Mouse (Mus musculus) cortical plate, adult 2 months (tissue): ENCODE results near the gene Glyctk. TPM values are rescaled to one million over a fixed set of nuclear protein-coding genes. Genes with fewer than 3 reads are reported as not detected.
A peak's percentile ranks its signal among the peaks of the same experiment; 100 is the strongest.

Source experiments
- H3K27ac ChIP-seq: fragments of 200-500 bp; 2 replicates; pipeline ENCODE4 v1.5.1; 2012; ENCODE audit warnings: low read length, control low read depth, inconsistent platforms; ENCODE audit not compliant: insufficient read depth
- H3K4me1 ChIP-seq: fragments of 200-500 bp; 2 replicates; pipeline ENCODE4 v1.6.1; 2011; ENCODE audit warnings: low read length; ENCODE audit not compliant: control insufficient read depth, insufficient read depth
- H3K4me3 ChIP-seq: fragments of 200-500 bp; 2 replicates; pipeline ENCODE4 v1.5.1; 2011; ENCODE audit warnings: mild to moderate bottlenecking, low read length, control low read depth; ENCODE audit not compliant: insufficient read depth
- CTCF ChIP-seq: fragments of 200-500 bp; IDR thresholded peaks from 2 replicates; pipeline ENCODE4 v1.5.1; 2011; ENCODE audit warnings: mild to moderate bottlenecking, control low read depth, low read length; ENCODE audit not compliant: insufficient read depth; ENCODE audit errors: extremely low read depth
- POLR2A ChIP-seq: fragments of 200-500 bp; IDR thresholded peaks from 2 replicates; pipeline ENCODE4 v1.6.1; 2011; ENCODE audit warnings: mild to moderate bottlenecking, low read length, control low read depth; ENCODE audit not compliant: insufficient read depth; ENCODE audit errors: extremely low read depth
- polyA plus RNA-seq: library from polyadenylated mRNA; depleted of rRNA; stranded (reverse); fragments of >200 nt; gene quantifications from 2 replicates; pipeline ENCODE4 v1.2.3, GENCODE M21; 2012; rRNA removed

Gene Glyctk
- polyA plus RNA-seq, 1 experiment: 3.1 TPM

DNA sequence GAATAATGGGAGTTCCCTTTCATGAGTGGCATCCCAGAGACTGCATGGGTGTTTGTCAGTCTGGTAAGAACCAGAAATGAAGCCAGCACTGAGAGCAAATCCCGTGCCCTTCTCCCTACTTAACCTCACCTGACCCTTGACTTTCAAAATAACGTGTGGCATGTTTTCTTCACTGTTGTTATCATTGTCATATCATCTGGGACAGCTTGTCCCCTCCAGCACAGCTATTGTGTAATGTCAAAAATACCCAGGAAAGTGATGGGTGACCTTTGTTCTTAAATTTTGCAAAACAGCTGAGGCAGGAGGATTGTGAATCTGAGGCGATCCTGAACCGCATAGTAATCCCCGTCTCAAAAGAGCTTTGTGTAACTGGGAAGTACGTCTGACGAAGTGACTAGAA is 27.7 kb downstream of the Glyctk start:
- H3K4me3 ChIP-seq: no peak overlapping the region
- no peak for TF ChIP-seq POLR2A
- no peak for TF ChIP-seq CTCF
- no peaks in the 10 kb centered on the region for H3K4me1 ChIP-seq
- H3K27ac ChIP-seq: no peak overlapping the region

DNA sequence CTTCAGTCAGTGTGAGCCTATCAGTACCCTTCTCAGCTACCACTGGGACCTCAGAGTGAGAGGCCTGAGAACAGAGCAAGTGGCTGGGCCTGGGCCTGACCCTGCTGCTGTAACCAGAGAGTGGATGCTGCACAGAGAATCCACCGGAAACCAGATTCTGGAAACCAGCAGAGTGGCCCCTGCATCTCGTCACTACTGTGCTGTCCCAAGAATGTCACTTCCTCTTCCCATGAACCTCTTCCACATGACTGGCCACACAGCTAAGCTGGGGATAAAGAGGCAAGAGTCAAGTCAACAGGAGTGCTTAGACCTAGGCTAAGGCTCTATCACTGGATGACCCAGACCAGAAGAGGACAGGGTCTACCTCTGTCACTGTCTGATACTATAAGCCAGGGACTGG is 28.9 kb downstream of the Glyctk start:
- Histone ChIP-seq H3K4me3 (no peak overlapping the region), H3K27ac (no peak overlapping the region), H3K4me1 (no peaks in the 10 kb centered on the region)
- TF ChIP-seq CTCF: no peak
- TF ChIP-seq POLR2A: no peak

DNA sequence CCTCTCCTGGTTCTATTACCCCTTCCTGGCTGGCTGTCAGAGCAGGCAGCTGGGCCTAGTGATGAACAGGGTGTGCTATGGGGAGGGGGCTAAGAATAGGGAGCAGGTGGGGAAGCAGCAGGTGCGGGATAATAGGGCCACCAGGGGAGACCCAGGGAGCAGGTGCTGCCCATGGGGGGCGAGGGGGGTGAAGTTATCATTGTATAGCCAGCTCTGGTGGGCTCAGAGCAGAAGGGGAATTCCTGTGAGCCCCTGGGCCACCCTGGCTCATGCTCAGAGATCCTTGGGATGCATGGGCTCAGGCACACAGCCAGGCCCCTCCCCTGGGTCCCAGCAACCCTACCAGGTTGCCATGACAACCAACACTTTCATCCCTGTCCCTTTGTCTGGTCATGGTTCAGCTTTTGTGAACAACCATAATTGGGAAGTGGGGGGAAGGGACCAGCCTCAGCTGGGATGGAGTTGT is 31.1 kb downstream of the Glyctk start:
- no peak overlapping the region for H3K4me3 ChIP-seq
- TF ChIP-seq POLR2A (no peak), CTCF (no peak)
- H3K27ac ChIP-seq: no peak overlapping the region
- no peaks in the 10 kb centered on the region for H3K4me1 ChIP-seq

DNA sequence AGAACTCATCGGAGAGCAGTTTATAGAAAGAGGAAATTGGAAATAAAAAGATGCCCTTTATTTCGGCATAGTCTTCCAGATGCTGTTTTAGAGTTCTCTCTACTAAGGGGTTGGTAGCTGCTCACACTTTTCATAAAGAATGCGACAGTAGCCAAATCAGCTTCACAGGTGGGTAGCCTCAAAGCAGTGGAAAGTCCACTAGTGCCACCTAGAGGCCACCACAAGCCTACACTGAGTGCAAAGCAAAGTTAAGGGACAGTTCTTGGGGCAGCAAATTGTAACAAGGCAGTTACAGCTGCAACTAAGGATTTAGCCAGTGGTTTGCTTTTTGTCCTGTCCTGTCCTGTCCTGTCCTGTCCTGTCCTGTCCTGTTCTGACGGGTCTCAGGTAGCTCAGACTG is 34.3 kb downstream of the Glyctk start:
- H3K27ac ChIP-seq: no peak overlapping the region
- H3K4me1 ChIP-seq: no peaks in the 10 kb centered on the region
- H3K4me3 ChIP-seq: no peak overlapping the region
- TF ChIP-seq POLR2A (no peak), CTCF (peak; percentile 84)

DNA sequence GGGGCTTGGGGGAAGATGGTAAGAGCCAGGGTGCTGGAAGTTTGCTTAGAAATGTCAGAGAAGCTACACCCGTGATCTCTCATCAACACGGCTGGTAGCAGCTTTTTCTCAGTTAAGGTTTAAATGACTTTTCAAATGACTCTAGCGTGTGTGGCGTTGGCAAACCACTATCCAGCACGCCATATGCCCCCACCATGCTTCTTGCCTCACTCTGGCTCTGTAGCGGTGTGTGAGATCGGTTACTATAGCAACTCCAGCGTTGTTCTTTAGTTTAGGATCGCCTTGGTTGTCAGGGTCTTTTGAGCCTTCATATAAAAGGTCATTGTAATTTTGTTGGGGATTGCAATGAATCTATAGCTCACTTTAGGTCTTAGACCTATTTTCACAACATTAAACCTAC is 38.9 kb downstream of the Glyctk start:
- TF ChIP-seq CTCF: no peak
- H3K4me1 ChIP-seq: no peaks in the 10 kb centered on the region

DNA sequence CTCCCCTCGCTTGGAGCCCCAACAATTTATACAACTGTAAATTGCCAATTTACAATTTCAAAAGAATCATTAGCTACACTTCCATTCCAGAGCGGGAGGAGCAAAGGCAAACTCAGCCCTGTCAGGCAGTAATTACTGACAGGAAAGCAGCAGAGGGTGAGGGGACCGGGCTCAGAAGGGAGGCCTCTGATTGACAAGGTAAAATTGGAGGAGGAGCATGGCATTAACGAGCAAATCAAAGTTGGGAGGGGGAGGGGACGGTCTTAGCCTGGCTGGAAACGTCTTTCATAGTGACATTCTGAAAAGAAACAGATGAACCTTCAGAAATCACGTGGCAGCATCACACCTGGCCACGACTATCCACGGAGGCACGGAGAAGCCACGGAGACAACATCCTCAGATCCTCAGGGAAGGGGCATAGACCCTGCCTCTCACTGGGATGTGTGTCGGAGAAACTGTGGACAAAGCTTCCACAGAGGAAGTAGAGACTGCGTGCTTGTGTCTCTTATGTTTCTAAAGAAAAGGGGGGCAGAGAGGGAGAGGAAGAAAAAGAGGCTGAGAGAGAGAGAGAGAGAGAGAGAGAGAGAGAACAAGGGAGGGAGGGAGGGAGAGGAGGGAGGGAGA is 42.0 kb downstream of the Glyctk start:
- no peak for TF ChIP-seq POLR2A
- TF ChIP-seq CTCF: no peak
- H3K4me3 ChIP-seq: no peak overlapping the region
- H3K4me1 ChIP-seq: no peaks in the 10 kb centered on the region
- no peak overlapping the region for H3K27ac ChIP-seq

More for the DNA sequence above, 38.9 kb downstream of the Glyctk start:
- Histone ChIP-seq H3K4me3 (no peak overlapping the region), H3K27ac (no peak overlapping the region)

DNA sequence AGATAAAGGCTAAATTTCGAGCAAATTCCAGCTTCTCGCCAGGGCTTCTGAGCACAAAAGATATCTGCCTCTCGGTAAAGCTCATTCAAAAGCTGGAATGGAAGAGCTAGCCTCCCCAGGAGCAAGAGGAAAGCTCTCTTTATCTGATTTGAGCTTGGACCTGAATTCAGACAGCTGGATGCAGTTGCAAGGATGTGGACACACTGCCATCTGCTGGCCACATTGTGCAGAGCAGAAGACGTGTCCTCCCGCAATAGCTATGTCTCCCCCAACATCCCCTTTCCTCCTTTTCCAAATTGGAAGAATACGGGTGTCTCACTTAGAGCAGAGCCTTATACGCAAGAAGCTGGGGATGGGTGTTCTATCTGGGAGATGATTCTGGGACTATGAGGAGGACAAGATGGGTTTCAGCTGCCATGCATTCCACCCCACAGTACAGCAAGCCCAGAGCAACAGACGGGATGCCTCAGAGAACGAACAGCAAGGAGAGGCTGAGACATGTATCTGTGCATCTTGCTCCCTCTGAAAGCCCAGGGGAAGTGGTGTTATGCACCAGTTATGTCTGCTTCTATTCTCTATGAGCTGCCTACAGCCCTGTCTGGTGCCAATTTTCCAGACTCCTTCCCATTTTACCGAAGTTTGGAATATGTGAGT is 45.0 kb downstream of the Glyctk start:
- Histone ChIP-seq H3K4me3 (no peak overlapping the region), H3K27ac (no peak overlapping the region), H3K4me1 (no peaks in the 10 kb centered on the region)
- TF ChIP-seq POLR2A (no peak), CTCF (peak; percentile 97)

DNA sequence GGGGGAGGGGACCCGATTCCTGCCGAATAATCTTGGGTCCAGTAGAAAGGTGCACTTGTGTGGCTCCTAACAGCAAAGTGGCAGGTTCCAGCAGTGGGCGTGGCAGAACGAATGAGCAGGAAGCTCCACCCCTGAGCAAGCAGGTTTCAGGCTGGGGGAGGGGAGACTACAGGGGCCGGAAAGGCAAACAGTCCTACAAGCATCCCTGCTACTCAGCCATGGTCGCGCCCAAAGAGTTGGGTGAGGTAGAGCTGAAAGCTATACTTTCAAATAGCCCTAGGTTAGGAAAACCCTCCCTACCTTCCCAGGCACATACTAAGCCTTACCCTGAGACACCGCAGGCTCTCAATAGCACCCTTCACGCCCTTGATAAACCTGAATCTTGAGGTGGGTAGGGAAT is 51.7 kb downstream of the Glyctk start:
- no peaks in the 10 kb centered on the region for H3K4me1 ChIP-seq
- TF ChIP-seq CTCF (no peak), POLR2A (no peak)
- no peak overlapping the region for H3K4me3 ChIP-seq
- no peak overlapping the region for H3K27ac ChIP-seq

DNA sequence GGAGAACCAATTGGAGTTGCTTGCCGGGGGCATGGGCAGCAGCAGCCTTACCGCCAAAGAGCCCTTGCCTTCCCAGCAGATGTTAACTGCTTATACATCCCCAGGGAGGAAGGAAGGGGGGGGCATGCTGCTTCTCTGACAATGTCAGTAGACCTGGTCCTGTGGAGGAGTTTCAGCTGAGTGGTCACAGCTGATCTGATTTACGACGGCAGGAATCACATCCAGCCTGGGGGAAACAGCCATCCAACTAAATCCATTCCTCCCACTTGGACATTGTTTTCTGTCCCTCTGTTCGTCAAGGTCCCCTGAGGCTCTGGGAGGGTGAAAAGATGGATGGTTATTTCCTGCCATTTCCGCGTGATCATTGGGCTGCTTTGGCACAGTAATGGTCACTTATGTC is 53.5 kb downstream of the Glyctk start:
- Histone ChIP-seq H3K4me3 (no peak overlapping the region), H3K4me1 (no peaks in the 10 kb centered on the region), H3K27ac (no peak overlapping the region)
- no peak for TF ChIP-seq CTCF
- TF ChIP-seq POLR2A: no peak

Other genes with a start within 250 kb of the Glyctk start
- 0.36 and 0.86 TPM in 2 replicates for gene Col6a5, start 197.5 kb downstream of the Glyctk start, polyA plus RNA-seq
- 2.1 and 3.9 TPM in 2 replicates for gene Col6a4, start 61.4 kb downstream of the Glyctk start, polyA plus RNA-seq
- gene Wdr82, start 12.8 kb upstream of the Glyctk start, polyA plus RNA-seq: 95.4 and 103 TPM in 2 replicates
- 42.1 and 47.4 TPM in 2 replicates for gene Ppm1m, start 41.6 kb upstream of the Glyctk start, polyA plus RNA-seq
- 97.3 and 106 TPM in 2 replicates for gene Twf2, start 45.0 kb upstream of the Glyctk start, polyA plus RNA-seq
- gene Tlr9, start 64.5 kb upstream of the Glyctk start, polyA plus RNA-seq: 1.2 and 1.3 TPM in 2 replicates
- gene Alas1, start 90.5 kb upstream of the Glyctk start, polyA plus RNA-seq: 117 and 125 TPM in 2 replicates
- gene Poc1a, start 122.9 kb upstream of the Glyctk start, polyA plus RNA-seq: 32.6 and 34.8 TPM in 2 replicates
- 128 and 130 TPM in 2 replicates for gene Dusp7, start 210.5 kb upstream of the Glyctk start, polyA plus RNA-seq